Mouse (Mus musculus) thymus, postnatal 36 days (tissue): ENCODE measurements around the gene Mrps33.

Experiments
- DNase-seq, 2 experiments: peaks; one replicate each; pipeline ENCODE4 v3.0.0; 2022; ENCODE audit warnings: mixed read lengths in 2 of 2

Mrps33 gene

DNA sequence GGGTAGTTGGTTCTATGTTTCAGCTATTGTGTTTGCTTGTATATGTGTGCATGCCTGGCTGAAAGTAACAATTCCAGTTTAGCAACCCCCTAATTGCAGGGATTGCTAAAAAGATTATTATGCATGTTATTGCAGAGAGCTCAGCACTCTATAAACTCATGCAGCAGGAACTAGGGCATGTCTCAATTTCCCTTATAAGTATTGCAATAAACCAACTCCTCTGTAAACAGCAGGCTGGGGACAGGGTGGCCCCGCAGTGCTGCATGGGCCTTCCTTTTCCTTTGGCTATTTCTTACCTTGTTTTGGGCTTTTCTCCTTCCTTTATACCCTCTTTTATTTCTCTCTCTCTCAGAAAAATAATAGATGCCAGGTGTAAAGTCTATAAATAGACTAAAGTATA, 32.3 kb downstream of the Mrps33 start:
- DNase-seq: no peak

DNA sequence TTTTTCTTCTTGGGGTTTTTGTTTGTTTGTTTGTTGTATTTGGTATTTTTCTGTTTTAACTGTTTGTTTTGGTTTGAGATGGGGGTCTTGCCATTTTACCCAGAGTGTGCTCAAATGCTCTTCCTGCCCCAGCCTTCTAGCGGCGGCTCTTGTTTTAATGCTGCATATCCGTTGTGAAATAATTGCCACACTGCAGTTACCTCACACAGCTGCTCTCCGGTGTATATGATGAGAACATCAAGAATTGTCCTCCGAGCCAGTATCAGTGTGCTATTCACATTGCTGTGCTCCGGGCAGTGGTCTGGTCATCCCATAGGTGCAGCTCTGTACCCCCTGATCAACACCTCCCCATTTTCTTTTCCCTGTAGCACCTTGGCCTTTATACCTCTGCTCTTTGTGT, 34.5 kb downstream of the Mrps33 start:
- DNase-seq: no peak

DNA sequence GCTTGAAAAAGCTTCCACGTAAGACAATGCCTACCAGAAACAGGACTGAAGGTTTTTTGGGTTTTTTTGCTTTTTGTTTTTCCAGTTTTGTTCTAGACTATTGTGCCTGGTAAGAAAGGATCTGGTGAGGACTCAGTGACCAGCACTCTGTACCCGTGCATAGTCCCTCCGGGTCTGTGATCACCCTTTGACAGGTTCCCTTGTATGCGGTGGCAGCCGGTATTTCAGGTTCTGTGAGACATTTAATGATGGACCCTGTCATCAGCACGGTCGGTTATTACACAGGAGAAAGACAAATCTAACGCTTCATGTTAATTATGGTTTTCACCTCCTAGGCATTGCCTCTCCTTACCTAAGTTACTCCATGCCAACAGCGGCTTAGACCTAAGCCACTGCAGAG, 35.8 kb downstream of the Mrps33 start:
- DNase-seq: no peak

DNA sequence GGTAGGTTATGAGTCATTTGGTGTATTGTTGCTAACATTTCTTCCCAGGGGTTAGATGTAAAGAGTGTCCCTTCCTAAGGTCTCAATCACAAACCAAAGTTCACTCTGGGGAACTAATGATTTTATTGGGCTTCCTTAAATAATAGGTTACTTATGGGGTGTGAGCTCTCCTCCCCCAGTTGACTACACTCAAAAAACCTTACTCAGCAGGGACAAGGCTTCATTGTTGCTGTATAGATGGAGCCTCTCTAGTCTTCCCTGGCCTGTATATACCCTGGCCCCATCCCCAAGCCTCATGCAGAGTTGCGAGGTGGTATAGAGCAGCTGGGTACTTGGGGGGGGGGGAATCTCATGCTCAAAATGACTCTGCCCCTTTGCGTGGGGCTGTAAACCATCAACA, 53.6 kb downstream of the Mrps33 start:
- DNase-seq: no peak
